Mouse (Mus musculus): ENCODE measurements around the gene Arl4a. TPM values are rescaled to one million over a fixed set of nuclear protein-coding genes. Genes with fewer than 3 reads are reported as not detected.

The Arl4a gene
- total RNA-seq, 2 experiments from 2014 or later = 51.2 to 51.3 TPM

DNA sequence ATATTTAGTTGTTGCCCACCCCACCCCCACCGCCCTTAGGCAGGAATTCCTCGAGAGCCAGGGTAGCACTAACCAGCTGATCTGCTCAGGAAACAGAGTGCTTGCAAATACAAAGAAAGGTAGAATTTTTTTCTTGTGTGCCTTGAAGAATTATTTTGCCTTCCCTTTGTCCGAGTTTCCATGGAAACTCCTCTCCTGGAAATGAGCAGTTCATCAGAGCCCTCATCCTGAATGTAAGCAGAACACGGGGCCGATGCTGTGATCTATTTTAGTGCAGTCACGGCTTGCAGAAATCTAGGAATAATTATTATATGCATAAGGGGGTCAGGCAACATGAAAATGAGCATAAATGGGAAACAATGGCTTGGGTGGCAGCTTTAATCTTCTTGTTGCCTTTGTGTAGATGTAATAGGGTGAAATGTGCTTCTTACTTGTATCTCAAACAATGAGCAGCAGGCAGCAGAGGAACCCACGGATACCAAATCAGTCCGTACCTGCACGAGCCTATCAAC, 61.9 kb downstream of the Arl4a start:
- intact Hi-C loops (cut with DNase I) = loop anchor here (5.0 kb wide), 1 partner anchor 61 kb away; the partner anchor contains the start of gene Arl4a
- DNase-seq (ENCODE audit: low spot score in 2 of 2) = no peak

DNA sequence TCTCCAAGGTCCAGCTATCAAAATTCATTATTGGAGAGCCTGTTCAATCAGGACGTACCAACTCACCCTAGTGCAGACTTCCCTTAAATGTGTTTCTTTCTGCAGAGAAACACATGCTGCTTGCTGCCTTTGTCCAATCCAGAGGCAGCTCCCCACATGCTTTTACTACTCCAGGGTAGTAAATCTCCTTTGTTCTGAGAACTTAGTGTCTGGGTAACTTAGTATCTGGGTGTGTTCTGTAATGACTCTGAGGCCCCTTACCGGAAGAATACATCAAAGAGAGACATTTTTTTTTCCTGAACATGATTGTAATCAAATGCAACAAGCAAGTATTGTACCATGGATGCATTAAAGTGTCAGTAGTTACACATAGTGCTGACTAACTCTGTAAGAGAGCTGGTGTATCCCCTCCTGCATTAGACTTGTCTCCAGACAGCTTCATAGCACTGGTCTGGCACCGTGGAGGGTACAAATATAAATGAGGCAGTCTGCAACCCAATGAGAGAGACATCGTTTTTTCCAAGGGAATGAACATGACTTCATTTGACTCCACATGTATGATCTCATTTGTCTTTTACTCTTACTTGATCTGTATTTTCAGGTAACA, 62.7 kb downstream of the Arl4a start:
- DNase-seq (ENCODE audit: low spot score in 2 of 2) = no peak
- intact Hi-C loops (cut with DNase I) = loop anchor here (5.0 kb wide), 1 partner anchor 62 kb away; the partner anchor contains the start of gene Arl4a

DNA sequence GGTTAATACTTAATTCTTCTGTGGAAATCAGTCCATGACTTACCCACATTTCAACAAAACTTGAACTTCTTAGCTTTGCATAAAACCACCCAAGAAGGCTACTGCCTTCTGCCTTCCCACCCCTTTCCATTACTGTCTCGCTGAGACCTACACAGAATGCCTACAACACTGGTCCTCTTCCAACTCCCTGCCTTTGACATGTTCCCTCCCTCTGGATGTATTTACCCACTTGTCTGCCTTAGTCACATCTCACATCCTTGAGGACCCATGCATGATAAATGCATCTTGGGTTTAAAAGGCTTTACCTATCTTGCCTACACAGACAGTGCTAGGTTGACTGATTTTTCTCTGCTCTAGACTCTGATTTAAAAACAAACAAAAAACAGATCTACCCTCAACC, 63.6 kb downstream of the Arl4a start:
- no peak for DNase-seq (ENCODE audit: low spot score in 2 of 2)
- intact Hi-C loops (cut with DNase I) = no loop called here

DNA sequence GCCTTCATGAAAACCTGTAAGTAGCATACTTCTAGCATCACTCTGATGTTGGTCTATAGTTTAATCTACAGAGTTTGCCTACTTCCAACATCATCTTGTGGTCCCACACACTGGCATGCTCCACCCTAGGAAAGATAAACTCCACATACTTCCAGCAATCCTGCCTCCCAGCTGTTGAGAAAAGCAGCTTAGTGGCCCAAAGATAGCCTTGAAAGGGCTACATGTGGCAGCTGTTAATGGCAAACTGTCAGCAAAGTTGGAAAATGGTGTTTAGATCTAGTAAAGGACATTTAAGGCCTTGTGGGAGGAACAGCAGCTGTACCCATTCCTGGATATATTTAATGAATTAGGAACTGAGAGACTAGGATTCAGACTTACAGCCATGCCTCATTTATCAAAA, 68.3 kb downstream of the Arl4a start:
- DNase-seq (ENCODE audit: low spot score in 2 of 2) = no peak
- intact Hi-C loops (cut with DNase I) = no loop called here

DNA sequence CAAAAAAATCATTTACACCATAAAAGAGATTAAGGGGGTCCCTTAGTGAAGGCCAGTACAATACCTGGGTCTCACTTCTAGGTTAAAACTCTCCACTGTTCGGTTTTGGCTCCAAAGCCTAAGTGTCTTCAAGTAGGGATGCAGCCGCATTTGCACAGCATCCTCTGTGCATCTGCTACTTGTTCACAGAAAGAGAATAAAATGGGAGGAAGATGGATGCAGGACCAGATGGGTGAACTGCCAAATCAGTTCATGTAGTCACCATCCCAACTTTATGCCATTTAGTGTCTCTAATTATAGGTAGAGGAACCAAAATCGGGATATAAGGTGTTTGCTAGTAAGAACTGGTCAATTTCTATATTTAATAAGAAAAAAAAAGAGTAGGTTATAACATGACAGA, 69.7 kb downstream of the Arl4a start:
- intact Hi-C loops (cut with DNase I) = no loop called here
- DNase-seq (ENCODE audit: low spot score in 2 of 2) = no peak

DNA sequence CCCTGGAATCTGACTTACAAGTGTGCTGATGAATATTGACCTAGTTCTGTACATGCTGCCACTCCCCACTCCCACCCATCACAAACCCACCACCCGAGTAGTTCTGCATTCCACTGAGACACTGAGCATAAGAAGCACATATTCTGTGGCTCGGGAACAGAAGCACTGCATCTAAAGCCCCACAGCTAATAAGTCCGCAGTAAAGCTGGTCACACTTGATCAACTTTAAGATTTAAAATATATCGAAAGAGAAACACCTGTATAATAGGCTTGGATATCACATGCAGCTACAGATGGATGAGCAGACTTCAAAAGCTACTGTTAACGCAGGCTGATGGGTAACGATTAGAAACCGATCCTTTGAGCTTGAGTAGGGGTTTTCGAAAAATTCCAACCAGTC, 78.7 kb downstream of the Arl4a start:
- intact Hi-C loops (cut with DNase I) = no loop called here
- no peak for DNase-seq (ENCODE audit: low spot score in 2 of 2)

DNA sequence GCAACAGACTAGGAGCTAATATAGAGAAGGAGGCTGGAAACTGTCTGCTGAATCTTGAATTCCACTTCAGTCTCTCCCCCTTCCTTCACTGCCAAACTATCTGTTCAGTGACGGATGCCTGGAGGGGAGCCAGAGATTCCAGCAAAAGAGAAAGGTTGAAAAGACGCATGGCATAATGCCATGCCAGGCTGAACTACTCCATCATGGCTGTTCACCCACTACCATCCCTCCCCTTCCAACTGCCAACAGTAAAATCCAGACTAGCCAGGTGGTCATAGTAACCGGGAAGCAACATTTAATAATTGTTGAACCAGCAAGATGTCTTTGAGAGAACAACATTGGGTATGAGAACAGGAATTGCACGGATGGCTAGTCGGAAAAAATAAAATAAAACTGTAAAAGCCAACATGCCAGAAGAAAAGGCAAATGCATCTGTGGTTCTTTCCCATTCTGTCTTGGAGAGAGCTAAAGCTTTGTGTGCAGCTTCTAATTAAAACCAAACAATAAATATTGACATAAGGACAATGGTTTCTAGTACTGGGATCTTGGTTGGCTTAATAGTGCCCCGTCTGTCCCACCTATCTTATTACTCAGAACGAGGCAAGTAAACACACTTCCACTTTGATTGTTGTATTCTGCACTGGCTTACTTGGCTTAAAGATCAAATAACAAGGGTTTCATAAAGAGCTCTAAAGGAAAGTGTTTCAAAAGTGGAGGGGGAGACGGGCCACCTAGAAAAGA, 79.7 kb downstream of the Arl4a start:
- DNase-seq (ENCODE audit: low spot score in 2 of 2) = no peak
- intact Hi-C loops (cut with DNase I) = no loop called here

DNA sequence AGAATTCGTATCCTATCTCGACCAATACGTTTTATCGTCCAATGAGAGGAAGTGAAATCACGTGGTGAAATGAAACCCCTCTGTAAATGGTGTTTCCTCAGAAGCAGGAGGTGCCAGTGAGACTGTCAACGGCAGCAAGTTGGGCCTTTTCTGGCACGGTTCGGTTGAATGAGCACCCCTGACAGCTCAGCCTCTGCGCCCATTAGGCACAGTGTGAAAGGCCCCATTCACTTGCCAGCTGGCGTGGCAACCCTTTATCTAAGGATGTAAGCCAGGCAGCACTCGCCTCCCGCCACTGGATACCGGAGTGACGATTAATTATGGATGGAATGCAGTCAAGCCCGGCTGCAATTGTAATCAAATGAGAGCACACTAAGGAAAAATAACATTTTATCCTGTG, 81.4 kb downstream of the Arl4a start:
- intact Hi-C loops (cut with DNase I) = no loop called here
- DNase-seq (ENCODE audit: low spot score in 2 of 2) = no peak

Other genes with a start within 250 kb of the Arl4a start
- under 1 TPM in 1 of 2 experiments, not detected in 1; 0.10 TPM for gene Scin, start 96.2 kb upstream of the Arl4a start, total RNA-seq (2021)
- gene Lsmem1, start 161.5 kb upstream of the Arl4a start, total RNA-seq (2021) = 1 to 10 TPM; 1.3 to 1.8 TPM
- 100 to 1,000 TPM; 112 to 114 TPM for gene Ifrd1, start 210.5 kb upstream of the Arl4a start, total RNA-seq (2021)

All from left cerebral cortex, postnatal 36 days (tissue).